Mouse (Mus musculus) spleen, postnatal 4 days (tissue): ENCODE measurements around the gene Pls1.

Experiments used
- DNase-seq, 2 experiments: peaks; one replicate each; pipeline ENCODE4 v3.0.0; 2022; ENCODE audit warnings: low spot score in 2 of 2

Gene Pls1

DNA sequence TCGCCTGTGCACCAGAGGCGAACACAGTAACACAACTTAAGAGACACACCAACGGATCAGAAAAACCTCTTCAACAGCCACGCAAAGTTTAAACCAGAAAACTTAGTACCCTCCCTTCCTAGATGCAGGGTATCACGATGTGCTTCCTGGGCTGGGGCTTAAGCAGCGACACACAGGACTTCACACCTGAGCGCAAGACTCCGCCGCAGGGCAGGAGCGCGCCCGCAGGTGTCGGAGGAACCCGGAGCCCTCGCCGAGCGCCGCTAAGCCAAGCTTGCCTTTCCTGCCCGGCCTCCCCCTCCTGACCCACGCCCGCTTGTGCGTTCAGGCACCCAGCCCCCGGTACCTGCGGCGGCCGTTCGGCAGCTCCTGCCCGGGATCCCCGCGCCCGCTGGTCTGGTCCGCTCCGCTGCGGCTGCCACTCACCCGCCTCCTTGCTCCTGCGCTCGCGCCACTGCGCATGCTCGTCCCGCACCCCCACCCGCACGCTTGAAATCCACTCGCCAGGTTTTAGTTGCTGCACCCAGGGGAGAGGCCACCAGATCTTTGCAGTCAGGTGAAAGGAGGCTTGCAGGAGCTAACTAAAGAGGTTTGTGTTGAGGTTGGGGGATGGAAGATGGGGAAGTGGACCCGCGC is at the start of gene Pls1:
Gene Pls1 (minus strand): TSS at position 487 of the 636 bp plus-strand sequence.
- DNase-seq, result peak; percentile 71 to 88

DNA sequence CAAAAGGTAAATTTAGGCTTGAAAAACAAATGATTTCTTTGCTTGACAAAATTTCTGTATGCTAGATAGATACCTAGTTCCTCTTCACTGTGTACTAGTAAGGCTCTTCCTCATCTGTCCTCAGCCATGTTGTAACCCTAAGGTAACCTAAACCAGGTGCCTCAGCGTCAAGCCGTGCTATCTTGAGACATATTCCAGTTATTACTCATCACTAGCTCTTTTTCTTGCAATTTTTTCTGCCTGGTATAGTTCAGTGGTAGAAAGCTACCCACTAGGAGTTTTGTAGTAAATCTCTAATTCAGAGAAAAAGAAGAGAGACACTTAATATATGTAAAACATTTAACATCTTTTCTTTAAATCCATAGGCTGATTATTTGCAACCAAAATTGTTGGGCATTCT is 37.6 kb upstream of the Pls1 start:
- DNase-seq, result no peak

DNA sequence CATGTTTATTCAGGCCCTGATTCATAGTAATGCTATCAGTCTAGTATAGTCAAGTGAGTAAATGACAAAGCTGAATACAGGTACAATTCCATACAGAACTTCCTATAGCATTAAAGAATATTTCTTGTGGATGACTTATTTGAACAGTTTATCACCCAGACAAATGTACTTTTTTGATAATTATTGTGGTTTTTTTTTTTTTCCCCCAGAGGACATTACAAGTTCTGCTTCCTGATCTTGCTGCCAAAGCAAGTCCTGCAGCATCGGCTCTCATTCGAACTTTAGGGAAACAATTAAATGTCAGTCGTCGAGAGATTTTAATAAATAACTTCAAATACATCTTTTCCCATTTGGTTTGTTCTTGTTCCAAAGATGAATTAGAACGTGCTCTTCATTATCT is 33.1 kb upstream of the Pls1 start:
- DNase-seq, result no peak

DNA sequence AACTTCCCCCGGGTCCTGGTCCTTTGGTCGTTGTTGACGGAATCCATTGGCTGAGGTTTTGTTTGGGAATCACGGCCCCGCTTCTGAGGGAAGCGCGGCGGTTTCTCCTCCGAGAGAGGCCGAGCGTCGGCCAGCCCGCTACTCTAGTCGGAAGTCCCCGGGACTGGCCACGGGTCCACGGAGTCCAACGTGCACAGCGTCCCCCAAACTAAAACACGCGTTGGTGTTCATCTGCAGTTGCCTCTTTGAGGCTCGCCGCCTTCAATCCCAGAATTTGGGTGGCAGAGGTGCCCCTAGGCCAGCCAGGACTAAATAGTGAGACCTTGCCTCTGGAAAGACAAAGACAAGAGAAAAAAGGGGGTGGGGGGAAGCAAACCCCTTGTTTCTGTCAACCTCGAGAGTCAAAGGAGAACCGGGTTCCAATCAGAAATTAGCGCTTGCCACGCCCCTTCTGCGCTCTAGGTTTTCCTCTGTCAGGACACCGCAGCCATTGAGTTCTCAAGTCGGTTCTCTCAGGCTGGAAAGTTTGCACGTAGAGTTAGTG is 13.0 kb upstream of the Pls1 start:
- DNase-seq, result peak in 1 of 2 experiments; percentile 34

DNA sequence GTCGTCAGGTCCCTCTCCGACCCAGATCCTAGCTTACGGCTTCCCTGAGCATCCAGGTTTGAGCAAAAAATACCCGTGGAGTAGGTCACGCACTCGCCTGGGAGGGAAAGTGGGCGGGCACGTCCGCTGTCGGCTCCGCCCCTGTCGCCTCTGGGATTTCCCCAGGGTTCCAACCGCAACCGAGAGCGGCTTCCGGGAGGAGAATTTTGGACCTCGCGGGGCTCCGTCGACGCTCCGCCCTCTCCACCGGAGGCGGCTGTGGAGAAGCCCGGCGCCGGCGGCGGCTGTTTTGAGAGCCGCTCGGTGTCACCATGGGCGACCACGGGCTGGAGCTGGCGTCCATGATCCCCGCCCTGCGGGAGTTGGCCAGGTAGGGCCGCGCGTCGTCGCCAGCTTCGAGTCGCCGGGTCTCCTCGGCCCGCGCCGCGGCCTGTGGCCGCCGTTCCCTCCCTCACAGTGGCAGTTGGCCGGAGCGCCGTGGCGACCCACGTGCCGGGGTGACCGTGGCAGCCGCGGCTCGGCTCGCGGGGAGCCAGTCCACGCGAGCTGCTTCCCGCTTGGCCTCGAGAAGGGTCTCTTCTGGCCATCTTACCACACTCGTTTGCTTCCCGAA is 12.4 kb upstream of the Pls1 start, which contains the start of gene Atr:
Gene Atr (plus strand): TSS at position 184 of the 613 bp plus-strand sequence.
- DNase-seq, result peak; percentile 92 to 96

DNA sequence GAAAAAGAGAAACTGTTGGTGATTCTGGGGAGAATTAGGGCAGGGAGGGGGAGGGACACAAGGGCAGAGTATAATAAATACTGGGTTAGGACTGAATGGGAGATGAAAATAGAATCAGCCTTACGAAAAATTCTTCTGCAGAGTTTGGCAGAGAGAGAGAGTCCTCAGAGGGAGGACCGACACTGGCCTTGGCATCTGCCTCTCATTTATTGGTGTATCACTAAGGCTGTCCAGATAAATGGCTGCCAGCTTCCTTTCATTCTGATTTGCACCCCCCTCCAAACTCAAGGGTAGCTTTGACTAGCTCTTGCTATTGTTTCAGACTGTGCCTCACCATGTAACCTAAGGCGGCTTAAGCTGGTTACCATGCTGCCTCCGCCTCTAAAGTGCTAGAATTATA is 10.9 kb upstream of the Pls1 start:
- no peak for DNase-seq

DNA sequence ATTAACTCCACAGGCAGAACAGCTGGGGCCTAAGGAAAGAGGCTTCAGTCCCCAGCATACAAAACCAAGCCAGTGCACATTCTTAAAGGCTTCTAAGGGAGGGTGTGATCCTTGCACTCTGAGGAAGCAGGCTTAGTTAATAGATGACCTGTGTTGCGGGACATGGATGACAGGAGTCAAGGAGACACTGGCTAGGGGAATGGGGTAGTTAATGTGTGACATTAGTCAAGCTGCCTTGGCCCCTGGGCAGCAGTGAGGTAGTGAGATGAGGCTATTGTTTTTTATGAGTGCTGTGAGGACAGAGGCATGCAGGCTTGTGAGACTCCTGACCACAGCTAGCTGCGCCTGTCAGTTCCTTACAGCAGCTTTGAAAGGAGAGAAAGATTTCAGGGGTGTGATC is 9.8 kb upstream of the Pls1 start:
- no peak for DNase-seq

DNA sequence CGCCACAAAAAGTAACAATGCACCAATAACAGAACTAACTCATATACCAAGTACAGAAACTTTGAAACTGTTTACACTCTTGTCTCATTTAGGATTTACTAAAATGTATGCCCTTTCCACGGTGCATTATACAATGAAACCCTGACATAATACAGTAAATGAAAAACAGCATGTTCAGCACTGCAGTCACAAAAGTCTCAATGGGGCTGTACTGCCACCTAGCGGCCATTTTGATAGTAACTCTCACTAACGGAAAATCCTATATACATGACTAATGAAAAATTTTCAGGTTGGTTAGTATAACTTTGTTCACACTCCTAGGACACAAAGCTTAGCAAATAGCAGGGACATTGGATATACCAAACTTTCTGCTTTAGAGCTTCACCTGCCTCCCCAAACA is 7.8 kb upstream of the Pls1 start:
- peak; percentile 67 to 90 for DNase-seq

DNA sequence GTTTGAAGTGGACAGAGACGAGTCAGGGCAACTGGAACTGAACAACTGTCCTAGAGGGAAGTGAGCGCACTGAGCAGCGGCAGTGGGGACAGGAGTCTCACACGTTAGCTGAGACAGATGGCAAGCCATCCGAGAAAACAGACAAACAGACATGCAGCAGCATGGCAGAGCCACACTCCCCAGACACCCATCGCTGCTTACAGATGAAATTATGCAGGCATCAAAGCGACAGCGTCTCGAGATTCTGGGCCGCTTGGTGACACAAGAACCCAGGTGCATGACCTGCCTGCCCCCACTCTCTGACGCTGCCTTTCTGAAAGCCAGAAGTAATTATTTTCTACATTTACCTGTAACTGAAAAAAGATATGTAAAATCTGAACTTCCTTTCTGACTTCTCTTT is 6.6 kb upstream of the Pls1 start:
- DNase-seq, result no peak

DNA sequence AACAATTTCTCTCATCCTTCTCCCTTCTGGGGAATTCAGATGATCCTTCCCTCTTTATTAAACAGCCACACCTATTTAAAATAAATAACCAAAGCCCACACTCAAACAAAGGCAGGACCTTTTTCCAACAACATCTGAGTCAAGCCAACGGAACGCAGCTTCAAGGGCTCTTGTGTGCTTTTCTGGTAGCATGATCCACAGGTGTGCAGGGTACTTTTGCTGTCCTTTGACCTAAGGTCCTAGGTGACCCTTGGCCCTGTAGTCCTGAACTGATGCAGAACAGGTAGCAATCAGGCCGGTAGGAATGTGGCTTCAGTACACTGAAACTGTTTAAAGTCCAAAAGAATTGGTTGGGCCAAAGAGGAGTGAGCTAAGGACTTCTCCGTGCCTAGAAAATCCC is 600 bp upstream of the Pls1 start:
- peak in 1 of 2 experiments; percentile 46 for DNase-seq

DNA sequence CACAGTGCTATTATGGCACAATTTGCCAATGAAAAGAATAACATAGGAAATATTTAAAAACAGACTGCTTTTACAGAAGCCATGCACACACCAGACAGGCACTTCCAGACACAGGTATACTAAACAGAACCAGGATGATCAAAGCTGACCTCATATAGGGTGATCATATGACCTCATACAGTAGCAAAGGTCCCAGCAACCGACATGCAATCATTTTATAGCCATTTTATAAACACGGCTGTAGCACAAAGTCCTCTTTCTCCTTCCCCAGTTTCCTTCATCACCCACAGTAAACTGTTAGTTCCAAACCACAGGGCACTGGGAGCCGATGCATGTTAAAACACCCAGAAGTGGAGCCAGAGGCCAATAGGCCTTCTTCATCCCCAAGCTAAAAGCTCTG is 5.7 kb downstream of the Pls1 start:
- no peak for DNase-seq

DNA sequence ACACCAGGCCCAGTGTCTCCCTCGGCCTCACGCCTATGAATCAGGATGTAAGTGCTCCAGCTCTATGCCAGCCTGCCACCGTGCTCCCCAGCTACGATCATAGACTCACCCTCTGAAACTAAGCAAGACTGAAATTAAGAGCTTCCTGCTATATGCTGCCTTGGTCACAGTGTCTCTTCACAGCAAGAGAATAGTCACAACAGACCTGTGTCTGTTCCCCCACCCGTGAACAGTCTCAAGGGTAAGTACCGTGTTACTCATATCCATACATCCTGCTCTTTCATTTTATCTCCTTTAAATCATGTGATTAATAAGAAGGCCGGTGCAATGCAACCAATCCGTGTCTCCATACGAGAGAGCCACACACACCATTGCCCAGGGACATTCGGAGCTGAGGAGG is 9.4 kb downstream of the Pls1 start:
- DNase-seq, result no peak

DNA sequence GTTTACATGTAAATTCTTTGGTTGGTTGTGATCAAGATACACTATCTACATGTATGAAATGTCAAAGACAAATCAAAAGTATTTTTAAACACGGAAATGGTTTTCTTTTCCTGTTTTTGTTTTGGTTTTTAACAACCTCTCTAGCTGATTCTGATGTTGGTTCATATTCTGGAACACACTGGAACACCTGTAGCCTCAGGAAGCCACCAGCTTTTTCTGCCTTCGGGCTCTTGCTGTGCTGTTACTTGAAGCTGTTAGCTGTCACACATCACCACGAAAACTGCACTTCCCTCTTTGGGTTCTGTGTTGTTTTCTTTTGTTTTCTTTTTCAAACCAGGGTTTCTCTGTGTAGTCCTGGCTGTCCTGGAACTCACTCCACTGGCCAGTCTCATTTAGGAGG is 10.3 kb downstream of the Pls1 start:
- no peak for DNase-seq

DNA sequence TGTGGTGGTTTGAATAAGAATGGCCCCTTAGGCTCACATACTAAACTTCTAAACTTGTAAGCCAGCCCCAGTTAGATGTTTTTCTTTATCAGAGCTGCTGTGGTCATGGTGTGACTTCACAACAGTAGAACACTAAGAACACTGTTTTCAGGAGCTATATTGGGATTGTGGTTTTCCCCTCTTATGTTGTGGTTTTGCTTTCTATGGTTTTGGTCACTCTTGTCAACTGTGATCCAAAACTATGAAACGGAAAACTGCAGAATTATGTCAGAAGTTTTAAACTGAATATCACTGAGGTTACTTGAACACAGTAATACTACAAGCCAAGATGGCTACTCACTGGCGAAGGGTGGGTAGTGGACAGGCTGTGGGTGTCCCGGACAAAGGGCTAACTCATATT is 12.4 kb downstream of the Pls1 start:
- no peak for DNase-seq

DNA sequence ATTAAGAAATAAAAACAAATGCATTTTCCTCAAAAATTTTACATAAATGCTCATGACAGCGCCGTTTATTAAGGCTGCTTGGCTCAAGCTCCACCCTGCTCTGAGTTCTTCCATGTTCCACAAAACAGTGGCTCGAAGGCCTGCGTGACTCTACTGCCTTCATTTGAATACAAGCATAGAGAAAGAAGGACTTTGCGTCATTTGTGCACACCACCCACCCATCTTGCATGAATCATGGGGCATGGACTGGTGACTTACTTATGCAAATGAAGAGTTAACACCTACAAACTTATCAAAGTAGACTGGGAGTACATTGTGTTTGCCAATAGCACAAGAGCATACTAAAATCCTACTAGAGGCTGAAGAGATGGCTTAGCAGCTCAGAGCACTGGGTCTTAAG is 17.5 kb downstream of the Pls1 start:
- no peak for DNase-seq

DNA sequence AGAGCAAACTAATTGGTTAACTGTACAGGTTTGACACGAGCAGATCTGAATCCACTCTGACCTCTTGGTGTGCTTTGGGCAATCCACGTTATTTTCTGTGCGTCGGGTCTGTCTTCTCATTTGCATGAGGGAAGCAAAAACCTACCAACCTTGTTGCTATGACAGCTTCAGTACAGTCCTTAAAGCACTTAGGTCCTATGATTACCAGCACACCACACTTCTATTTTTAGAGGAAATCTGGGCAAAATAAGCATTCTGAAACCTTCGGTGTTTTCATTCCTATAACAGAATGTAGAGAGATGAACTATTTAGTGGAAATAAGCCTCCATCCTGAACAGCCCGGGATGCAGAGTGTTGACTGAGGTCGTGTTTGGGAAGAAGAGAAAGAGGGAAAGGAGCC is 22.6 kb downstream of the Pls1 start:
- no peak for DNase-seq

DNA sequence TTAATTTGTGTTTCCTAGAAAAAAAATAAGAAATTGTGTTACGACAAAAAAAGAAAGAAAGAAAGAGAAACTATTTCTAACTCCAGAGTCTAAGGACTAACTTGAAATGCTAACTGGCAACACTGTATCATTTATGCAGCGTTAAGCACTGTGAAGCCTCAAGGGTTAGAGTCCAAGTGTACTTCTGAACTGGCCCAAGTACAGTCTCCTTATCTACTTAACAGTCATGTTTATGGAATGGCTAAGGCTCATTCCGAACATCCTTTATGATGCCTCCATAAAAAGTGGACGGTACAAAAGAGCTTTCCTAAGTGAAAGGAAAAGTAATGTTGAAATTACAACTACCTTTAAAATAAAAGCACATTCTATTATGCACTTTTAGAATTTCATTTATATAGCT is 29.4 kb downstream of the Pls1 start:
- DNase-seq, result no peak

DNA sequence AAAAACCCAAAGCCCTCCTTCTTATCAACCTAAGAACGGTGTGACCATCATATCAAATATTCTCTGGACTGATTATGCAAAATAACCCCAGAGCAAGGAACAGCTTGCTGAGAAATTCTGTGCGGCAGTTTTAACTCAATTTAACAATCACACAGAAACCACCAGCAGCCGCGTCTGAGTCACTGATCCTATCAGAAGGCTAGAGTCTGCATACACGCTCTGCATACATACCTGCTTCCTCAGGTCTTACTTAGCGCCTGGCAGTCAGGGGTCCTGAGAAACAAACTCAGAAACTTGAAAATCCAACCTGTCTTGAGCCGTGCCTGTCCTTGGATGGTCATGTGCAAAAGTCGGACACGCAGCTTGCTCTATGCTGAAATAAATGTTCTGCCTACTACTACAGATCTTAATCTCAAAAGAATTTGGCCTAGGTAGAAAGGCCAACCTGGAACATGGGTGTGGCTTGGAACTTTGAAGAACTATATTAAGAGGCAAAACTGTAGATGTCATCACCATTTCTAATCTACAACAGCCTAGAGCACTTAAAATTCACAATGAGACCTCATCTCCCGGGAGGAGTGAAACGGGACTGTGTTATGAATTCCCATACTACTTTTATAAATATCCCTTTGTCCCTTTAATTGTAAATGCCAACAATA is 30.0 kb downstream of the Pls1 start:
- no peak for DNase-seq

DNA sequence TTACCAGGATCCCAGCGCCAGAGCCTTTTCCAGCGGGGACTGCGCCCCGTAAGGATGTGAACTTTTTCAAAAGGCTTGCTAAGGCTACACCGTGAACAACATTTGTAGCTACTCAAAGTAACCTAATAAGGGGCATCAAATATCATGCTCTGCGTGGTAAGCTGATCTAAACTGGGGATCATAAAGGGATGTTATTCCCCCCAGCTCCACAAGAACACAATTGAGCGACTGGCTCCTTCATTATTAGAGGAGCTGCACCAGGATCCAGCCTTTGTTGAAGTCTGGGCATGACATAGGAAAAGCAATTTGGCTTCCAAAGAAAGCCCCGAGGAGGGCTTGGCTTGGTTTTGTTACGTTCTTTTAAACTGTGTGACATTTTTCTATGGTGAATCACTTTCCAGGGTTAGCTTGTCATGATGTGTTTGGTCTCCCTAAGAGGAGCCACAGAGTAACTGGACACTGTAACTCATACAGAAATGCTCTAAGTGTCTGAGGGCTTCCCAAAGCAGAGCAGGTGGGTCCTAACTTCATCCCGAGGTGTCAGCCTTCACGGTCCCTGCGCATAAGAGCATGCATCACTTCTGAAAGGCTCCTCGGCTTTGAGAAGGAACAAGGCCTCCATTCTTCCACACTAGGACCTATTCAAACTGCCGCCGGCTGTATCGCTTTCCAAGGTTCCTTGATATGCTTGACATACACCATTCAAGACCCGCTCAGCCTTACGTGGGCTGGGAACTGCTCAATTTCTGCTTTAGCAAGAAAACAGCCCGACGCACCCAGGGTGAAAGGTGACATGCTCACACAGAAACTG is 31.2 kb downstream of the Pls1 start:
- DNase-seq, result no peak

DNA sequence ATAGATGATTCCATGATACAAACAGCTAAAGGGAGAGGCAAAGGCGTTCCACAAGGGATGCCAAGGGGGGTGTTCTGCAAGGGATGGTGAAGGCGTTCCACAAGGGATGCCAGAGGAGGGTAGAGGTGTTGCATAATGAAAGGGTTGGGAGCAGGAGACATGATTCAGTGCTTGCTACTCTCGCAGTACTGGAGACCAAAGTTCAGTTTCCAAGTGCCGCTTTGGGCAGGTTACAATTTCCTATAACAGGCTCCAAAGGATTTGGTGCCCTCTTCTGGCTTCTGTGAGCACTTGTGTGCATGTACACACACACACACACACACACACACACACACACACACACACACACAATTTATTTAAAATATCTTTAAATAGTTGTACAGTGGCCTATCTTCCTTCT is 33.3 kb downstream of the Pls1 start:
- DNase-seq, result no peak

DNA sequence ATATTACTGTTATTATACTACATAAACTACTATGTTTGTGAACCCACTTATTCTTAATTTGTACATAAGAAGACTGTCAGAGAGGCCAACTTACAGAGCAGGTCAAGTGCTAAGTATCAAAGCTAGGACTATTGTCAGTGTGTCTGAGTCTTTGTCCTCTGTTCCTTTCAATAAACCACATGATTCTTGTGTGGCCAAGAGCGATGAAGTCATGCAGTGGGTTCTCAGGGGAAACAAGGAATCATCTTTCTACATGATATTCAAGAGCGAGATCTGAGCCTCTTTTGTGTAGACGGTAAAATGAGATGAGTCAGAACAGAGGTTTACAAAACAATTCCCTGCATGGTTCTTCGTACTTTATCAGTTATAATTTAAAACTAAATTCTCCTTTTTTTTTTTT is 35.5 kb downstream of the Pls1 start:
- no peak for DNase-seq

DNA sequence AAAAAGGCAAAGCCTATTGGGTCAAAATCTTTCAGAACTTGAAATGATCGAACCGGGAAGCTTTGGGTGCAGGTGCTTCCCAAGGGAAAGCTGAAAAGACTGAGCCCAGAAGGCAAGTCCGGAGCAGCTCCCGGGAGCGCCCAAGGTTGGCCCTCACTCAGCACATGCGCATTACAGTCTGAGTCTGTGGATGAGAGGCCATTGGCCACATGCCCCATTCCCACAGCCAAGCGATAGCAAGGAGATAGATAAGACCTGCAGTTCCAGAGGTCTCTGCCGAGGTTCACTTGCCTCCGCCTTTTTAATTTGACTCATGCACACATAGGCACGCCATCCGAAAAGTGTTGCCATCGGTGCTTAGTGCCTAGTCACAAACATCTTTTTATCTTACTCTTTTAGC is 39.7 kb downstream of the Pls1 start:
- no peak for DNase-seq
